Mouse (Mus musculus): ENCODE measurements around the gene Clec3a. TPM values are rescaled to one million over a fixed set of nuclear protein-coding genes. Genes with fewer than 3 reads are reported as not detected.

The Clec3a gene
- polyA plus RNA-seq (2016; fragmentation: Nextera tagmentation; extraction: Ambion mirVana), result 0.53 and 0.72 TPM in 2 replicates

- H3K4me3 ChIP-seq, result no peak within 1 kb of the TSS
- H3K9me3 ChIP-seq (replicated peaks), result no peaks in the 10 kb centered on the region
- 80% methylated on average over 8 of the region's 8 CpGs for WGBS
- no peaks in the 10 kb centered on the region for H3K4me1 ChIP-seq
- no peak for ATAC-seq (ENCODE audit: low FRiP score)
- H3K36me3 ChIP-seq, result no peaks in the 10 kb centered on the region
- H3K9ac ChIP-seq, result no peak within 1 kb of the TSS
- no peaks in the 10 kb centered on the region for H3K27me3 ChIP-seq
- H3K4me2 ChIP-seq (replicated peaks), result no peak within 1 kb of the TSS
- H3K27ac ChIP-seq, result no peak within 1 kb of the TSS
Observed at GRCm38 (mm10) chr8:114417786-114418185, at the start of gene Clec3a. TSS of gene Clec3a (plus strand) at chr8:114418086.

GRCm38 (mm10) chr8:114369038-114369976 is 48.6 kb upstream of the Clec3a start:
- 41% methylated on average over 27 of the region's 27 CpGs for WGBS
- no peak for ATAC-seq (ENCODE audit: low FRiP score)
- H3K4me1 ChIP-seq, result 0 out of 2 replicates have a peak, but pooled peaks cover 3% of the 10 kb centered on the region

GRCm38 (mm10) chr8:114374390-114374789 is 43.5 kb upstream of the Clec3a start:
- 81% methylated on average over 6 of the region's 6 CpGs for WGBS
- Histone ChIP-seq H3K36me3 (no peaks in the 10 kb centered on the region), H3K9ac (no peak overlapping the region), H3K4me2 (replicated peaks) (no peak overlapping the region), H3K27ac (no peak overlapping the region), H3K27me3 (no peaks in the 10 kb centered on the region), H3K9me3 (replicated peaks) (no peaks in the 10 kb centered on the region), H3K4me1 (0 out of 2 replicates have a peak, but pooled peaks cover under 1% of the 10 kb centered on the region), H3K4me3 (no peak overlapping the region)
- ATAC-seq (ENCODE audit: low FRiP score), result no peak

More at GRCm38 (mm10) chr8:114369038-114369976, 48.6 kb upstream of the Clec3a start:
- no peak overlapping the region for H3K9ac ChIP-seq
- no peak overlapping the region for H3K27ac ChIP-seq
- H3K27me3 ChIP-seq, result no peaks in the 10 kb centered on the region
- no peak overlapping the region for H3K4me3 ChIP-seq
- no peaks in the 10 kb centered on the region for H3K9me3 ChIP-seq (replicated peaks)
- no peaks in the 10 kb centered on the region for H3K36me3 ChIP-seq
- 0 out of 2 replicates have a peak overlapping the region, but pooled peaks have one; percentile 24 for H3K4me2 ChIP-seq (replicated peaks)

GRCm38 (mm10) chr8:114384189-114384588 is 33.7 kb upstream of the Clec3a start:
- Histone ChIP-seq H3K27ac (no peak overlapping the region), H3K9me3 (replicated peaks) (no peaks in the 10 kb centered on the region), H3K4me2 (replicated peaks) (no peak overlapping the region), H3K36me3 (no peaks in the 10 kb centered on the region), H3K27me3 (no peaks in the 10 kb centered on the region), H3K4me1 (no peaks in the 10 kb centered on the region), H3K4me3 (no peak overlapping the region), H3K9ac (no peak overlapping the region)
- WGBS, result 79% methylated on average over 3 of the region's 3 CpGs
- ATAC-seq (ENCODE audit: low FRiP score), result no peak

- ATAC-seq (ENCODE audit: low FRiP score), result no peak
- Histone ChIP-seq H3K27ac (no peak overlapping the region), H3K4me2 (replicated peaks) (no peak overlapping the region), H3K9ac (no peak overlapping the region), H3K36me3 (no peaks in the 10 kb centered on the region), H3K27me3 (no peaks in the 10 kb centered on the region), H3K4me1 (no peaks in the 10 kb centered on the region), H3K9me3 (replicated peaks) (no peaks in the 10 kb centered on the region), H3K4me3 (no peak overlapping the region)
- WGBS, result 89% methylated on average over 4 of the region's 4 CpGs
Observed at GRCm38 (mm10) chr8:114387494-114387893, 30.4 kb upstream of the Clec3a start.

GRCm38 (mm10) chr8:114390465-114391254 is 27.2 kb upstream of the Clec3a start:
- WGBS, result 90% methylated on average over 11 of the region's 13 CpGs
- Histone ChIP-seq H3K4me1 (no peaks in the 10 kb centered on the region), H3K9ac (no peak overlapping the region), H3K9me3 (replicated peaks) (no peaks in the 10 kb centered on the region), H3K4me2 (replicated peaks) (no peak overlapping the region), H3K27me3 (no peaks in the 10 kb centered on the region), H3K4me3 (no peak overlapping the region), H3K36me3 (no peaks in the 10 kb centered on the region), H3K27ac (no peak overlapping the region)
- ATAC-seq (ENCODE audit: low FRiP score), result no peak

GRCm38 (mm10) chr8:114398326-114398725 is 19.6 kb upstream of the Clec3a start:
- Histone ChIP-seq H3K27me3 (no peaks in the 10 kb centered on the region), H3K4me3 (no peak overlapping the region), H3K36me3 (no peaks in the 10 kb centered on the region), H3K9me3 (replicated peaks) (no peaks in the 10 kb centered on the region), H3K4me1 (peaks cover 5% of the 10 kb centered on the region; the same call in 1 of the 2 replicates), H3K9ac (no peak overlapping the region), H3K27ac (no peak overlapping the region), H3K4me2 (replicated peaks) (no peak overlapping the region)
- no peak for ATAC-seq (ENCODE audit: low FRiP score)
- WGBS, result 84% methylated on average over 5 of the region's 5 CpGs

GRCm38 (mm10) chr8:114399273-114399672 is 18.6 kb upstream of the Clec3a start:
- no peak overlapping the region for H3K4me3 ChIP-seq
- 94% methylated on average over 5 of the region's 5 CpGs for WGBS

GRCm38 (mm10) chr8:114401679-114402078 is 16.2 kb upstream of the Clec3a start:
- WGBS, result 53% methylated on average over 7 of the region's 7 CpGs

More at GRCm38 (mm10) chr8:114399273-114399672, 18.6 kb upstream of the Clec3a start:
- Histone ChIP-seq H3K27me3 (no peaks in the 10 kb centered on the region), H3K9ac (no peak overlapping the region), H3K4me2 (replicated peaks) (no peak overlapping the region), H3K27ac (no peak overlapping the region), H3K4me1 (peaks cover 5% of the 10 kb centered on the region; the same call in 1 of the 2 replicates), H3K36me3 (no peaks in the 10 kb centered on the region), H3K9me3 (replicated peaks) (no peaks in the 10 kb centered on the region)
- no peak for ATAC-seq (ENCODE audit: low FRiP score)

GRCm38 (mm10) chr8:114411421-114411820 is 6.5 kb upstream of the Clec3a start:
- Histone ChIP-seq H3K4me3 (no peak overlapping the region), H3K27me3 (no peaks in the 10 kb centered on the region), H3K9ac (no peak overlapping the region), H3K36me3 (no peaks in the 10 kb centered on the region), H3K4me1 (no peaks in the 10 kb centered on the region), H3K27ac (no peak overlapping the region), H3K9me3 (replicated peaks) (no peaks in the 10 kb centered on the region), H3K4me2 (replicated peaks) (no peak overlapping the region)
- ATAC-seq (ENCODE audit: low FRiP score), result no peak
- WGBS, result 81% methylated on average over 3 of the region's 3 CpGs

More at GRCm38 (mm10) chr8:114401679-114402078, 16.2 kb upstream of the Clec3a start:
- no peak for ATAC-seq (ENCODE audit: low FRiP score)
- no peaks in the 10 kb centered on the region for H3K27me3 ChIP-seq
- no peaks in the 10 kb centered on the region for H3K36me3 ChIP-seq
- H3K9ac ChIP-seq, result no peak overlapping the region
- no peak overlapping the region for H3K27ac ChIP-seq
- H3K4me1 ChIP-seq, result peaks cover 5% of the 10 kb centered on the region; the same call in 1 of the 2 replicates
- H3K9me3 ChIP-seq (replicated peaks), result no peaks in the 10 kb centered on the region
- no peak overlapping the region for H3K4me3 ChIP-seq
- H3K4me2 ChIP-seq (replicated peaks), result no peak overlapping the region

- Histone ChIP-seq H3K4me2 (replicated peaks) (no peak overlapping the region), H3K4me3 (no peak overlapping the region), H3K9ac (no peak overlapping the region), H3K4me1 (no peaks in the 10 kb centered on the region), H3K27ac (no peak overlapping the region), H3K9me3 (replicated peaks) (no peaks in the 10 kb centered on the region), H3K27me3 (no peaks in the 10 kb centered on the region), H3K36me3 (no peaks in the 10 kb centered on the region)
- 81% methylated on average over 5 of the region's 5 CpGs for WGBS
- no peak for ATAC-seq (ENCODE audit: low FRiP score)
Observed at GRCm38 (mm10) chr8:114418486-114418885, 600 bp downstream of the Clec3a start.

GRCm38 (mm10) chr8:114418904-114419303 is 1.0 kb downstream of the Clec3a start:
- Histone ChIP-seq H3K9ac (no peak overlapping the region), H3K36me3 (no peaks in the 10 kb centered on the region), H3K27ac (no peak overlapping the region), H3K4me2 (replicated peaks) (no peak overlapping the region), H3K27me3 (no peaks in the 10 kb centered on the region), H3K4me1 (no peaks in the 10 kb centered on the region), H3K4me3 (no peak overlapping the region), H3K9me3 (replicated peaks) (no peaks in the 10 kb centered on the region)
- ATAC-seq (ENCODE audit: low FRiP score), result no peak
- 69% methylated on average over 6 of the region's 6 CpGs for WGBS

Data from hindbrain, embryonic 12.5 days (tissue).